Mouse (Mus musculus) liver, postnatal 0 days (tissue): Measurements from ENCODE around the gene Zfp981.
"Not testable (repeated sequence)": the region's sequence is repeated elsewhere in the genome, so short reads cannot be mapped to it uniquely, and the experiment has no call there.

Source experiments
- CTCF ChIP-seq: sonication (generic); IDR thresholded peaks from 2 replicates; pipeline ENCODE4 v1.5.1; 2016; ENCODE audit warnings: antibody characterized with exemption, low read depth
- EP300 ChIP-seq: IDR thresholded peaks from 2 replicates; pipeline ENCODE4 v1.6.1; 2016; ENCODE audit warnings: antibody characterized with exemption, low read depth, mild to moderate bottlenecking

DNA sequence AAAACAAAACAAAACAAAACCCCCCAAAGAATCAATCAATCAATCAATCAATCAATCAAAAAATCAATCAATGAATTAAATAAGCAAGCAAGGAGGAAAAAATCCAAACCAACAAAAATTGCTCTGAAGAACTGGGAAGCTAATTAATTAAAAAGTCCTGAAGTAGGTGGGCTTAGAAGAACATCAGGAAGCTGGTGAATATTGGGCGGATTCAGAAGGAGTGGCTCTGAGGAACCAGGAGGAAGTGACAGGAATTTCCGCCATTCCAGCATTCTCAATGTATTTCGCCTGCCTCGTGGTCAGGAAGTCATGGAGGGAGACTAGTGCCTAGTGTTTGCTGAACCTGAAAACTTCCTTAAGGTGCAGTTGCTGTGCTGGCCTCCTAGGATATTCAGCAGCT lies at the start of gene Zfp981:
- TF ChIP-seq CTCF, EP300: not testable (repeated sequence)
